Mouse (Mus musculus) myocyte (in vitro differentiated cells): Measurements from ENCODE around the gene Chst8.

Experiments
- POLR2A ChIP-seq: IDR thresholded peaks from one replicate; pipeline ENCODE4 v1.6.1; 2011; ENCODE audit warnings: low read depth, mild to moderate bottlenecking, control low read depth, moderate library complexity; ENCODE audit not compliant: insufficient read length
- SRF ChIP-seq: IDR thresholded peaks from one replicate; pipeline ENCODE4 v1.6.1; 2011; ENCODE audit warnings: low read depth; ENCODE audit not compliant: control insufficient read depth, insufficient read length
- TCF3 ChIP-seq: IDR thresholded peaks from one replicate; pipeline ENCODE4 v1.6.1; 2011; ENCODE audit warnings: low read depth, control low read depth; ENCODE audit not compliant: insufficient read length

GRCm38 (mm10) chr7:34679886-34680285 lies 132.6 kb downstream of the Chst8 start:
- TF ChIP-seq SRF (no peak), POLR2A (no peak), TCF3 (no peak)
